Mouse (Mus musculus) midbrain, embryonic 15.5 days (tissue): ENCODE data around the gene Gng12. TPM values are rescaled to one million over a fixed set of nuclear protein-coding genes. Genes with fewer than 3 reads are reported as not detected.
A peak's percentile ranks its signal among the peaks of the same experiment; 100 is the strongest.
"Not testable (repeated sequence)": the region's sequence is repeated elsewhere in the genome, so short reads cannot be mapped to it uniquely, and the experiment has no call there.

Experiments used
- ATAC-seq: fragments of 200-750 bp; cut with Nextera tagmentation; replicated peaks from 2 replicates; pipeline ENCODE4 v1.8.0; 2017; ENCODE audit warnings: moderate TSS enrichment
- H3K27ac ChIP-seq: fragments of 300-500 bp; sonication (generic); 2 replicates; pipeline ENCODE4 v1.5.1; 2015; ENCODE audit warnings: mild to moderate bottlenecking, inconsistent platforms
- H3K27me3 ChIP-seq: fragments of 300-500 bp; sonication (generic); replicated peaks from 2 replicates; pipeline ENCODE4 v1.6.1; 2015; ENCODE audit warnings: inconsistent platforms
- H3K36me3 ChIP-seq: fragments of 300-500 bp; sonication (generic); replicated peaks from 2 replicates; pipeline ENCODE4 v1.6.1; 2015; ENCODE audit warnings: inconsistent platforms
- H3K4me1 ChIP-seq: fragments of 300-500 bp; sonication (generic); 2 replicates; pipeline ENCODE4 v1.6.1; 2015; ENCODE audit warnings: inconsistent platforms
- H3K4me2 ChIP-seq: fragments of 300-500 bp; sonication (generic); 2 replicates; pipeline ENCODE4 v1.6.1; 2015; ENCODE audit warnings: inconsistent platforms, mild to moderate bottlenecking, moderate library complexity
- H3K4me3 ChIP-seq: fragments of 300-500 bp; sonication (generic); 2 replicates; pipeline ENCODE4 v1.5.1; 2015; ENCODE audit warnings: mild to moderate bottlenecking, inconsistent platforms
- H3K9ac ChIP-seq: fragments of 300-500 bp; sonication (generic); 2 replicates; pipeline ENCODE4 v1.6.1; 2015; ENCODE audit warnings: mild to moderate bottlenecking, inconsistent platforms
- H3K9me3 ChIP-seq: fragments of 300-500 bp; sonication (generic); 2 replicates; pipeline ENCODE4 v1.6.1; 2016; ENCODE audit warnings: inconsistent platforms
- WGBS: fragments of 180-500 bp; shearing (Covaris S2); methylation state at CpG from one replicate; pipeline ENCODE4 v1.1.7; 2015; ENCODE audit warnings: mixed read lengths; 5-methylcytosine and 5-hydroxymethylcytosine counted together
- polyA plus RNA-seq: library from polyadenylated mRNA; unstranded; fragments of >200 nt; fragmentation: Nextera tagmentation; extraction: Ambion mirVana; gene quantifications from 2 replicates; pipeline ENCODE4 v1.2.1, GENCODE M21; 2015

Gng12 gene
- polyA plus RNA-seq, 1 experiment from 2014 or later = 27.9 TPM

GRCm38 (mm10) chr6:66944190-66945003 is 48.2 kb downstream of the Gng12 start:
- H3K4me3 ChIP-seq = no peak overlapping the region
- no peak overlapping the region for H3K27ac ChIP-seq
- H3K9me3 ChIP-seq = no peaks in the 10 kb centered on the region
- ATAC-seq = peak; percentile 35; the same call in 1 of the 2 replicates
- peaks cover 5% of the 10 kb centered on the region; the same call in 1 of the 2 replicates for H3K4me1 ChIP-seq
- H3K9ac ChIP-seq = no peak overlapping the region
- no peaks in the 10 kb centered on the region for H3K36me3 ChIP-seq
- no peaks in the 10 kb centered on the region for H3K27me3 ChIP-seq
- H3K4me2 ChIP-seq = no peak overlapping the region
- 84% methylated on average over 12 of the region's 12 CpGs for WGBS

DNA sequence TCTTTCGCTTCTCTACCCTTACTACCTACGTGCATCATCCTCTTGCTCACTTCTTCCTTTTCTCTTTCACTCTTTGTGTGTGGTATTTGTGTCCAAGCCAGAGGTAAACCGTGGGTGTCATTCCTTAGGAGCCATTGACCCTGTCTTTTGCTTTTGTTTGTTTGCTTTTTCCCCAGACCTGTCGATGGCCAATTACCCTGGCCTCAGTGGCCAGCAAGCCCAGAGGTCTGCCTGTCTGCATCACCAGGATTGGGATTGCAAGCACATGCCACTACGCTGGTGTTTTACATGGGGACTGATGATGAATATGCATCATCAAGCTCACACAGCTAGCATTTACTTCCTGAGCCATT is 48.8 kb downstream of the Gng12 start:
- WGBS = 67% methylated on average over 5 of the region's 5 CpGs
- ATAC-seq = no peak
- no peaks in the 10 kb centered on the region for H3K36me3 ChIP-seq

DNA sequence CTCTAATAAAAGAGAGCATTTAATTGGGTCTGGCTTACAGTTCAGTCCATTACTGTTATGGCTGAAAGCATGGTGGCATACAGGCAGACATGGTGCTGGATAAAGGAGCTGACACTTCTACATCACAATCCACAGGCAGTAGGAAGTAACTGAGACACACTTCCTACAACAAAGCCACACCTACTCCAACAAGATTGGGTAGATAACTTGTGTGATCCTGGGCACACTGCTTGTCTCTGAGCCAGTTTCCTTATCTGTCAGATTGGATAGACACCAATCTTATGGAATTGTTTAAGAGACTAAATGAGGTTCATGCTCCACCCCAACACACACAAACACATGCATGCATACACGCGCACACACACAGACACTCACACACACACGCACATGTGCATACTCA is 51.9 kb downstream of the Gng12 start:
- H3K4me2 ChIP-seq = no peak overlapping the region
- H3K4me1 ChIP-seq = peaks cover 5% of the 10 kb centered on the region; the same call in 1 of the 2 replicates
- WGBS = 91% methylated on average over 3 of the region's 3 CpGs
- no peak overlapping the region for H3K4me3 ChIP-seq
- no peaks in the 10 kb centered on the region for H3K36me3 ChIP-seq
- no peaks in the 10 kb centered on the region for H3K9me3 ChIP-seq
- no peaks in the 10 kb centered on the region for H3K27me3 ChIP-seq
- no peak for ATAC-seq
- no peak overlapping the region for H3K9ac ChIP-seq
- no peak overlapping the region for H3K27ac ChIP-seq

More for the DNA sequence above, 48.8 kb downstream of the Gng12 start:
- H3K4me2 ChIP-seq = no peak overlapping the region
- H3K27ac ChIP-seq = no peak overlapping the region
- H3K4me3 ChIP-seq = no peak overlapping the region
- H3K9ac ChIP-seq = no peak overlapping the region
- H3K4me1 ChIP-seq = peaks cover 5% of the 10 kb centered on the region; the same call in 1 of the 2 replicates
- no peaks in the 10 kb centered on the region for H3K9me3 ChIP-seq
- no peaks in the 10 kb centered on the region for H3K27me3 ChIP-seq

GRCm38 (mm10) chr6:66948848-66949247 is 52.7 kb downstream of the Gng12 start:
- 90% methylated on average over 3 of the region's 3 CpGs for WGBS
- Histone ChIP-seq H3K9me3 (no peaks in the 10 kb centered on the region), H3K27me3 (no peaks in the 10 kb centered on the region), H3K36me3 (no peaks in the 10 kb centered on the region), H3K27ac (no peak overlapping the region), H3K4me1 (no peaks in the 10 kb centered on the region), H3K4me3 (no peak overlapping the region), H3K4me2 (no peak overlapping the region), H3K9ac (no peak overlapping the region)
- ATAC-seq = no peak

DNA sequence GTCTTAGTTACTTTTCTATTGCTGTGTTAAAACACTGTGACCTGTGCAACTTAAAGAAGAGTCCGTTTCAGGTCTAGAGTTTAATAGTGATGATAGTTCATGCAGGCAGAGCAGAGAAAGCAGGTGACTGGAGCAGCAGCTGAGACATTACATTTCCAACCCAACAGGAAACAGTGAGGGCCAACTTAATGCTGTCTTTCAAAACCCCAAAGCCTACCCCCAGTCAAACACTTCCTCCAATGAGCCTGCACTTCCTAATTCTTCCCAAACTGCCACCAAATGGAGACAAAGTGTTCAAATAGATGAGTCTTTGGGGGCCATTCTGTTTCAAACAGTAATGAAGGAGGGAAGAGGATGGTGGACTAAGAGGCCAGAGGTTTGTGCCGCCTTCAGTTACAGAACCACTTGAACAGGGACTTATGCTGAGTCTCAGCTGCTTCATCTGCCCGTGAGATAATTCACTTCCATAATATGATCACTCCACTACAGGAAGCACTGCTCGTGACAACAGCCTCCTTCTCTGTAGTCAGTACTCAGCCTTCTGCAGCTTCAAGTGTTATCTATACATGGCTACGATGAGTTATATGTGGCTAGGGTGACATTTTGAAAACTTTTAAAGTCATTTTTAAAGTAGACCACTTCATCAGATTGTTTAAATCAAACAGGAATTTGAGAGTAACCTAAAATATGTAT is 55.7 kb downstream of the Gng12 start:
- ATAC-seq = no peak
- Histone ChIP-seq H3K4me3 (no peak overlapping the region), H3K4me2 (no peak overlapping the region), H3K27me3 (no peaks in the 10 kb centered on the region), H3K4me1 (no peaks in the 10 kb centered on the region), H3K9ac (no peak overlapping the region), H3K9me3 (no peaks in the 10 kb centered on the region), H3K36me3 (no peaks in the 10 kb centered on the region), H3K27ac (no peak overlapping the region)
- 84% methylated on average over 5 of the region's 5 CpGs for WGBS

GRCm38 (mm10) chr6:66953951-66954519 is 57.8 kb downstream of the Gng12 start:
- Histone ChIP-seq H3K27me3 (no peaks in the 10 kb centered on the region), H3K9ac (no peak overlapping the region), H3K4me3 (no peak overlapping the region), H3K36me3 (no peaks in the 10 kb centered on the region), H3K4me2 (peak overlapping the region; percentile 16; the same call in 1 of the 2 replicates), H3K9me3 (no peaks in the 10 kb centered on the region), H3K4me1 (no peaks in the 10 kb centered on the region), H3K27ac (no peak overlapping the region)
- WGBS = 76% methylated on average over 11 of the region's 11 CpGs
- peak; percentile 50; the same call in 1 of the 2 replicates for ATAC-seq

GRCm38 (mm10) chr6:66955089-66955657 is 59.0 kb downstream of the Gng12 start:
- 85% methylated on average over 11 of the region's 11 CpGs for WGBS
- no peaks in the 10 kb centered on the region for H3K36me3 ChIP-seq
- ATAC-seq = no peak
- H3K4me2 ChIP-seq = no peak overlapping the region
- no peak overlapping the region for H3K4me3 ChIP-seq
- no peak overlapping the region for H3K9ac ChIP-seq
- no peaks in the 10 kb centered on the region for H3K27me3 ChIP-seq
- H3K4me1 ChIP-seq = no peaks in the 10 kb centered on the region
- H3K27ac ChIP-seq = no peak overlapping the region
- no peaks in the 10 kb centered on the region for H3K9me3 ChIP-seq

DNA sequence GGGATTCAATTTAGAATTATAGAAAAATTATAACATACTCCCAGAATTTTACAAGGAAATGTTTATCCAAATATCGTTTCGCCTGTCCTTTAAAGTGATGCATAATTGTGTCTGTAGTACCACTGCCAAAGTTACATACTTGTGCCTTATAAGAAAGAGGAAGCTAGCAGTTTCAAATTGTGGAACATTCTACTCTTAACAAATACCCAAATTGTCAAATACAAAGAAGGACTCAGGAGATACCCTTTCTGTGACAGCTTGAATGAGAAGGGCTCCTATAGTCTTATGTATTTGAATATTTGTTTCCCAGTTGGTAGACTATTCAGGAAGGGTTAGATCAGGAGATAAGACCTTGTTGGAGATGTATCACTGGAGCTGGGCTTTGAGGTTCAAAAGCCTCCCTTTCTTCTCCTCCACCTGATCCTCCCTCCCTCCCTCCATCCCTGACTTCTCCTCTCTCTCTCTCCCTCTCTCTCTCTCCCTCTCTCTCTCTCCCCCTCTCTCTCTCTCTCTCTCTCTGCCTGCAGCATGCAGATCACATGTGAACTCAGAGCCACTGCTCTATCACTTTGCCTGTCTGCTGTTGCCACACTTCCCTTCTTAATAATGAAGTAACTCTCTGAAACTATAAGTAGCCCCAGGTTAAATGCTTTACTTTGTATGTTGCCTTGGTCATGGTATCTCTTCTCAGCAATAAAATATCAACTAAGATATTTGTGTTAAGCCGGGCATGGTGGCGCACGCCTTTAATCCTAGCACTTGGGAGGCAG is 62.5 kb downstream of the Gng12 start:
- Histone ChIP-seq H3K9me3 (no peaks in the 10 kb centered on the region), H3K4me1 (no peaks in the 10 kb centered on the region), H3K9ac (no peak overlapping the region), H3K4me3 (no peak overlapping the region), H3K27me3 (no peaks in the 10 kb centered on the region), H3K4me2 (no peak overlapping the region), H3K27ac (no peak overlapping the region), H3K36me3 (no peaks in the 10 kb centered on the region)
- no peak for ATAC-seq
- 92% methylated on average over 5 of the region's 5 CpGs for WGBS

GRCm38 (mm10) chr6:66962582-66963043 is 66.4 kb downstream of the Gng12 start:
- Histone ChIP-seq H3K9me3 (no peaks in the 10 kb centered on the region), H3K36me3 (no peaks in the 10 kb centered on the region), H3K27ac (no peak overlapping the region), H3K9ac (no peak overlapping the region), H3K27me3 (no peaks in the 10 kb centered on the region), H3K4me1 (peaks cover 6% of the 10 kb centered on the region; the same call in 1 of the 2 replicates), H3K4me2 (no peak overlapping the region), H3K4me3 (no peak overlapping the region)
- WGBS = 29% methylated on average over 2 of the region's 2 CpGs
- peak; percentile 93 for ATAC-seq

- H3K36me3 ChIP-seq = no peaks in the 10 kb centered on the region
- no peak overlapping the region for H3K9ac ChIP-seq
- H3K4me3 ChIP-seq = no peak overlapping the region
- no peak overlapping the region for H3K4me2 ChIP-seq
- WGBS = 71% methylated on average over 1 of the region's 1 CpGs
- no peaks in the 10 kb centered on the region for H3K9me3 ChIP-seq
- no peak for ATAC-seq
- H3K4me1 ChIP-seq = peaks cover 6% of the 10 kb centered on the region; the same call in 1 of the 2 replicates
- H3K27me3 ChIP-seq = no peaks in the 10 kb centered on the region
- no peak overlapping the region for H3K27ac ChIP-seq
These were observed 66.9 kb downstream of the Gng12 start for GRCm38 (mm10) chr6:66963068-66963467.

DNA sequence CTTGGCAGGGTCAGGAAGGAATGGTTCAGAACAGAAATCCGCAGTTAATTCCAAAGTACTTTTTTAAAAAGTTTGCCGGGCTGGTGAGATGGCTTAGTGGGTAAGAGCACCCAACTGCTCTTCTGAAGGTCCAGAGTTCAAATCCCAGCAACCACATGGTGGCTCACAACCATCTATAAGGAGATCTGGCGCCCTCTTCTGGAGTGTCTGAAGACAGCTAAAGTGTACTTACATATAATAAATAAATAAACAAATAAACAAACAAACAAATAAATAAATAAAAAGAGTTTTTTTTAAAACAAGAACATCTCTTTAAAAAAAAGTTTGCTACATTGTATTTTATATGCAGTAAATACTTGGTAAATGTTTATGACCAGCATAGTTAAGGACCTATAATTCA is 67.5 kb downstream of the Gng12 start:
- H3K9me3 ChIP-seq, H3K27me3 ChIP-seq, H3K27ac ChIP-seq, H3K36me3 ChIP-seq, H3K4me1 ChIP-seq, H3K9ac ChIP-seq, H3K4me2 ChIP-seq, ATAC-seq, H3K4me3 ChIP-seq: not testable (repeated sequence)
- WGBS = 84% methylated on average over 3 of the region's 3 CpGs
